Mouse (Mus musculus) left cerebral cortex, postnatal 14 days (tissue): ENCODE data around the gene Cracr2b. TPM values are rescaled to one million over a fixed set of nuclear protein-coding genes. Genes with fewer than 3 reads are reported as not detected.

Experiments
- DNase-seq, 2 experiments: peaks; one replicate each; pipeline ENCODE4 v3.0.0; 2021 to 2022; ENCODE audit warnings: low spot score in 2 of 2, mixed read lengths in 1 of 2
- intact Hi-C: fragments of 180-260 bp; cut with DNase I; formaldehyde crosslinking; loops from one replicate; pipeline ENCODE4 v1.15.1; 2025
- total RNA-seq, 2 experiments: library from RNA; stranded (reverse); gene quantifications; 2 replicates each; pipeline ENCODE4 v1.2.3; 2021

The Cracr2b gene
- total RNA-seq, 2 experiments from 2014 or later = 5.3 to 5.6 TPM

DNA sequence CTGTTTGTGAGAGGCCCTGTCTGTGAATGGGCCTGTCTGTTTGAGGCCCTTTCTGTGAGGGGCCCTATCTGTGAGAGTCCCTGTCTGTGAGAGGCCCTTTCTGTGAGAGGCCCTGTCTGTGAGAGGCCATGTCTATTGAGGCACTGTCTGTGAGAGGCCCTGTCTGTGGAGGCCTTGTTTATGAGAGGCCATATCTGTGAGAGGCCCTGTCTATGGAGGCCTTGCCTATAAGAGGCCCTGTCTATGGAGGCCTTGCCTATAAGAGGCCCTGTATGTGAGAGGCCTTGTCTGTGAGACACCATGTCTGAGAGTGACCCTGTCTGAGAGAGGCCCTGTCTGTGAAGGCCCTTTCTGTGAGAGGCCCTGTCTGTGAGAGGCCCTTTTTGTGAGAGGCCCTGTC lies 47.3 kb downstream of the Cracr2b start:
- no peak for DNase-seq
- intact Hi-C loops = no loop called here

DNA sequence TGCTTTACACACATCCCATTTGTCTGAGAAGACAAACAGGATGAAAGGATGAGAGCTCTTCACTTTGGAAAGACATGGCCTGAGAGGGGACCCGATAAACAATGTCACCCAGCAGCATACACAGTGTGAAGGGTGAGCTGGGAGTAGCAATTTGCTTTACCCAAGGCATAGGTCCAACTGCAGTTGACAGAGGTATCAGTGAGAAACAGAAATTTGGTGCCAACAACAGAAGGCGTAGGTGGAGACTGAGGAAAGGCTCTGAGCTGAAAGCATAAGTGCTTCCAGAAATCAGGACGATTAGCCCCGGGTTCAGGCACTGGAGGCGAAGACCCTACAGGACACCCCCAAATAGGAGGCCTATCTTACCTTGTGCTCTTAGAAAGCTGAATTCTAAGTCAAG lies 49.3 kb downstream of the Cracr2b start:
- intact Hi-C loops = no loop called here
- no peak for DNase-seq

DNA sequence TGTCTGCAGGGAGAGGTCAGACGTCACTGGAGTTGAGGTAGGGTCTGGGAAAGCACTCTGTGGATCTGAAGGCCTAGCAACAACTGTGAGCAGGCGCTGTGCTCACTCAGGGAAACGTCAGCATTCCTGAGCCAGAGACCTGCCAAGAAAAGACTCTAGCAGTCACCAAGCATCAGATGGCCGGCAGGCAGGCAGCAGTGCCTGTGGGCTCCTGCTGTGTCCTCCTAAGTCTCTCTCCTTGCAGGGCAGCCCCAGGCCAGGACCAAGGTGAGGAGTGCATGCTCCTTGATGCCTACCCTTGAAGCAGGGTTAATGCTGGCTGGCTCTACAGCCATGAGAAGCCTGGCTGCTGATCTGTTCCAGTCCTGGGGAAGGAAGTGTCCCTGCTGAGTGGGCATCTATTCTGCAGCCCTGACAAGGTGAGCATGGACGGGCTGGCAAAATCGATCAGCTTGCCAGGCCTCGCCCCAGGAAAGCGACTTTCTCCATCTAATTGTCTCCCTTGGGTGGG lies 49.8 kb downstream of the Cracr2b start:
- DNase-seq = no peak

More for the DNA sequence above, 49.8 kb downstream of the Cracr2b start:
- intact Hi-C loops = no loop called here

Other genes starting within 250 kb of the Cracr2b start
- gene Lmntd2, start 247.0 kb upstream of the Cracr2b start, total RNA-seq = not detected
- gene Rassf7, start 245.2 kb upstream of the Cracr2b start, total RNA-seq = under 1 TPM in 1 of 2 experiments, not detected in 1; 0.47 TPM
- 10 to 100 TPM; 65.9 to 66.6 TPM for gene Phrf1, start 232.3 kb upstream of the Cracr2b start, total RNA-seq
- 1 to 10 TPM in 1 of 2 experiments, not detected in 1; 1.4 TPM for gene Irf7, start 194.6 kb upstream of the Cracr2b start, total RNA-seq
- not detected for gene Cdhr5, start 184.3 kb upstream of the Cracr2b start, total RNA-seq
- gene Sct, start 182.0 kb upstream of the Cracr2b start, total RNA-seq = not detected
- under 1 TPM; 0.15 to 0.27 TPM for gene Drd4, start 169.1 kb upstream of the Cracr2b start, total RNA-seq
- gene Deaf1, start 133.4 kb upstream of the Cracr2b start, total RNA-seq = 100 to 1,000 TPM; 164 to 170 TPM
- 10 to 100 TPM; 23.6 to 30.6 TPM for gene Tmem80, start 133.4 kb upstream of the Cracr2b start, total RNA-seq
- 1 to 10 TPM; 1.3 to 1.8 TPM for gene Eps8l2, start 122.2 kb upstream of the Cracr2b start, total RNA-seq
- gene Taldo1, start 68.9 kb upstream of the Cracr2b start, total RNA-seq = 100 to 1,000 TPM; 102 to 119 TPM
- gene Gatd1, start 47.0 kb upstream of the Cracr2b start, total RNA-seq = 10 to 100 TPM; 36.0 to 42.6 TPM
- gene Cend1, start 31.6 kb upstream of the Cracr2b start, total RNA-seq = 100 to 1,000 TPM; 338 to 362 TPM
- gene Slc25a22, start 23.2 kb upstream of the Cracr2b start, total RNA-seq = 100 to 1,000 TPM; 331 to 339 TPM
- 1 to 10 TPM; 1.2 to 2.4 TPM for gene Pidd1, start 17.1 kb upstream of the Cracr2b start, total RNA-seq
- gene Rplp2, start 13.7 kb upstream of the Cracr2b start, total RNA-seq = 100 to 1,000 TPM; 572 to 599 TPM
- 10 to 100 TPM; 22.9 to 28.8 TPM for gene Pnpla2, start 5.9 kb upstream of the Cracr2b start, total RNA-seq
- 10 to 100 TPM; 27.5 to 33.8 TPM for gene Cd151, start 6.3 kb downstream of the Cracr2b start, total RNA-seq
- 10 to 100 TPM; 43.8 to 44.4 TPM for gene Polr2l, start 14.0 kb downstream of the Cracr2b start, total RNA-seq
- 10 to 100 TPM; 23.2 to 23.7 TPM for gene Tspan4, start 14.1 kb downstream of the Cracr2b start, total RNA-seq
- 10 to 100 TPM; 72.0 to 73.5 TPM for gene Chid1, start 78.8 kb downstream of the Cracr2b start, total RNA-seq
- 100 to 1,000 TPM; 230 to 231 TPM for gene Ap2a2, start 101.1 kb downstream of the Cracr2b start, total RNA-seq
- not detected for gene Muc6, start 194.2 kb downstream of the Cracr2b start, total RNA-seq
- gene Muc2, start 229.2 kb downstream of the Cracr2b start, total RNA-seq = under 1 TPM; 0.55 to 0.70 TPM